Mouse (Mus musculus) forebrain, embryonic 15.5 days (tissue): ENCODE results near the gene Gzmk. TPM values are rescaled to one million over a fixed set of nuclear protein-coding genes. Genes with fewer than 3 reads are reported as not detected.

Experiments used
- ATAC-seq: fragments of 200-750 bp; cut with Nextera tagmentation; replicated peaks from 2 replicates; pipeline ENCODE4 v1.8.0; 2017; ENCODE audit warnings: mild to moderate bottlenecking, moderate TSS enrichment, moderate library complexity
- H3K27ac ChIP-seq: fragments of 300-500 bp; sonication (generic); replicated peaks from 2 replicates; pipeline ENCODE4 v1.5.1; 2015; ENCODE audit warnings: mild to moderate bottlenecking, inconsistent platforms
- H3K27me3 ChIP-seq: fragments of 300-500 bp; sonication (generic); 2 replicates; pipeline ENCODE4 v1.6.1; 2015; ENCODE audit warnings: inconsistent platforms
- H3K36me3 ChIP-seq: fragments of 300-500 bp; sonication (generic); 2 replicates; pipeline ENCODE4 v1.6.1; 2015; ENCODE audit warnings: mild to moderate bottlenecking, inconsistent platforms
- H3K4me1 ChIP-seq: fragments of 300-500 bp; sonication (generic); 2 replicates; pipeline ENCODE4 v1.6.1; 2015; ENCODE audit warnings: inconsistent platforms
- H3K4me2 ChIP-seq: fragments of 300-500 bp; sonication (generic); replicated peaks from 2 replicates; pipeline ENCODE4 v1.6.1; 2015; ENCODE audit warnings: mild to moderate bottlenecking, inconsistent platforms
- H3K4me3 ChIP-seq: fragments of 300-500 bp; sonication (generic); 2 replicates; pipeline ENCODE4 v1.5.1; 2015; ENCODE audit warnings: mild to moderate bottlenecking, inconsistent platforms
- H3K9ac ChIP-seq: fragments of 300-500 bp; sonication (generic); replicated peaks from 2 replicates; pipeline ENCODE4 v1.6.1; 2015; ENCODE audit warnings: mild to moderate bottlenecking, inconsistent platforms
- H3K9me3 ChIP-seq: fragments of 300-500 bp; sonication (generic); 2 replicates; pipeline ENCODE4 v1.6.1; 2016; ENCODE audit warnings: inconsistent platforms
- WGBS: fragments of 180-500 bp; shearing (Covaris S2); methylation state at CpG from one replicate; pipeline ENCODE4 v1.1.7; 2015; ENCODE audit warnings: mixed read lengths; 5-methylcytosine and 5-hydroxymethylcytosine counted together
- polyA plus RNA-seq: library from polyadenylated mRNA; unstranded; fragments of >200 nt; fragmentation: Nextera tagmentation; extraction: Ambion mirVana; gene quantifications from 2 replicates; pipeline ENCODE4 v1.2.1, GENCODE M21; 2015

Gene Gzmk
- polyA plus RNA-seq, 1 experiment from 2014 or later: 0.19 TPM

DNA sequence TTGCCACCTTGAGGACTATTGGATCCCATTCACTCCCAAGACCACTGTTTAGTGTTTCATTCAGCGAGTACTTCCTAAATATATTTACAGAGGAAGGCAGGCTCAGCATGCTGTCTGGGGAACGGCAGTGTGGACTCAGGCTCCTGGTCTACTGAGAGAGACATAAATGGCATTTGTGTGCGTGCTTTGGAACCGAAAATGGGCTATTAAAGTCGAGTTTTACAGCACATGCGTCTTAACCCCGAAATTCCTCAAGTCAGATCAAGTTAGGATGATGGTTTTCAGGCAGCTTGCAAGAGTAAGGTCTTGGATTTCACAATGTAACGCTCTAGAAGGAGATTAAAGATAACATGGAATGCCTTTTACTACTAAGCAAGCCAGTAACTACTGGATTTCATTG lies 25.0 kb downstream of the Gzmk start:
- Histone ChIP-seq H3K9me3 (no peaks in the 10 kb centered on the region), H3K27me3 (no peaks in the 10 kb centered on the region), H3K4me2 (no peak overlapping the region), H3K27ac (no peak overlapping the region), H3K4me3 (no peak overlapping the region), H3K9ac (no peak overlapping the region), H3K36me3 (no peaks in the 10 kb centered on the region), H3K4me1 (no peaks in the 10 kb centered on the region)
- 85% methylated on average over 8 of the region's 8 CpGs for WGBS
- ATAC-seq: no peak

DNA sequence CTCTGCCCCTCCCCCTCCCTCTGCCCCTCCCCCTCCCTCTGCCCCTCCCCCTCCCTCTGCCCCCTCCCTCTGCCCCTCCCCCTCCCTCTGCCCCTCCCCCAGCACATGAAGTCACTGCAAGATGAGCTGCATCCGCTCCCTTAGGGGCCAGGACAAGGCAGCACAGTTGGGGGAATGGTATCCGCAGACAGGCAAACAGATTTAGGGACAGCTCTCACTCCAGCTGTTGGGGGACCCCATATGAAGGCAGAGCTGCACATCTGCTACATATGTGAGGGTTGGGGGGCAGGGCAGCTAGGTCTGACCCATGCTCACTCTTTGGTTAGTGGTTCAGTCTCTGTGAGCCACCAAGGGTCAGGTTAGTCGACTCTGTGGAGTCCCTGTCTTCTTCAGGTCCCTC lies 26.4 kb downstream of the Gzmk start:
- Histone ChIP-seq H3K9me3 (no peaks in the 10 kb centered on the region), H3K27me3 (no peaks in the 10 kb centered on the region), H3K4me2 (no peak overlapping the region), H3K27ac (no peak overlapping the region), H3K9ac (no peak overlapping the region), H3K4me3 (no peak overlapping the region), H3K36me3 (no peaks in the 10 kb centered on the region), H3K4me1 (no peaks in the 10 kb centered on the region)
- no peak for ATAC-seq
- WGBS: 70% methylated on average over 3 of the region's 3 CpGs

DNA sequence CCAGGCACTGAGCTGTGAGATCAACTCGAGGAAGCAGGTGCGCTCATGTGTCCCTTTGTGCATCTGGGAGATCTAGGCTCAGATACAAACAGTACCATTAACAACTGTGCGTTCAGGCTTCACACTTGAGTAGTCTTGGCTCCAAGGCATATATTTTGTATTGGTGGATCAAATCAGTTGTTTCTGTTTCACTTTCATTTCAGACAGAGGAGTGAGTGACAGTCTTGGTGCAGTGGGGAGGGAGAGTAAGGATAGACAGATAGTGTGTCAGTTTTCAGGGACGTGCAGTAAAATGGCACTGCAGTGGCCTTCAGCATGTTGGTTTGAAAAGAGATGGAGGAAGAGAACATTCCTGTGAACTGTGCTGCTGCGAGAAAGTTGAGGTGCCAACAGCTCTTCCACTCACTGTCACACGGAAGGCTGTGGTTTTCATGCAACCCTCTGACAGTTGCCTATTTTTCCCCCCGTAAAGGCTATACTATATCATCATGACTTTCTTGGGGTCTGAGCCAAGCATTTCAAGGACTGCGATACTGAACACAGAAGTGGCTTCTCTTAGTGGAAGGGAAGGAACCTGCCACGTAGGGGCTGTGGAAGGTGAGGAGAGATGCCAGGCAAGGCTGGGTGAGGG lies 27.7 kb downstream of the Gzmk start:
- no peaks in the 10 kb centered on the region for H3K9me3 ChIP-seq
- H3K27me3 ChIP-seq: no peaks in the 10 kb centered on the region
- H3K4me3 ChIP-seq: no peak overlapping the region
- no peaks in the 10 kb centered on the region for H3K4me1 ChIP-seq
- WGBS: 84% methylated on average over 9 of the region's 9 CpGs
- H3K4me2 ChIP-seq: no peak overlapping the region
- H3K27ac ChIP-seq: no peak overlapping the region
- no peak for ATAC-seq
- no peaks in the 10 kb centered on the region for H3K36me3 ChIP-seq
- no peak overlapping the region for H3K9ac ChIP-seq

DNA sequence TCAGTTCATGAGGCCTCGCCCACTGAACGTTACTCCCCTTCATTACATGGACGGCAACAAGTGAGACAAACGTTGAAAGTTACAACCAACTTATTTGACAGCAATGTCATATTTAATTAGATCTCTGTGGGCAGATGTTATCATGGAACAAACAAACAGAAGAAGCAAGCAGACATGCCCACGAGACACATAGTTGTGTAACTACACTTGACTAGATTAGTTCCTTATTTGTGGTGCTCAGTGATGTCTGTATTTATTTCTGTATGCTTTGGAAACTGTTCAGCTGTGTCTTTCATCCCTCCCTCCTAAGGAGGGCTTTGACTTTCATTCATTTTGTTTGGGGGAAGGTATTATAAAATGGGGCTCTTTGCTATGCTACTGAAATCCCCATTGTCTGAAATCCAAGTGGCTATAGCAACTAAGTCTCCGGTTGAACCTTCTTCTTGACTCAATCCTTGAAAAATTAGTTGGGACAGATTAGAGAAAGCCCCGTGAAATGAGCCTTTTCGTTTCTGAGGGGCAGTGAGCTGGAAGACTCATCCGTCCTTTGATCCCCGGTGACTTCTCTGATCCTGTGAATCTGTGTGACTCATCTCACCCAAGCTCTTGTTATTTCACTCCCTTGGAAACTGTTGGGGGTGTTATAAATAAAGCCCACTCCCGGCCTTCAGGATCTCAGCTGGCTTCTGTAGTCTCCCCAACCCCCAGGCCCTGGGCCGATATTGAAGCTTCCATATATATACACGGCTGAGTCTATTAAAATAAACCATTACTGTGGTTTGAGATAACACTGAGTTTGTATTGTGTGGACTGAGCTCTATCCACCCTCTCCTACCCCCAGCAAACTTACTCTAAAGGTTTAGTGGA lies 28.7 kb downstream of the Gzmk start:
- H3K9ac ChIP-seq: no peak overlapping the region
- no peak overlapping the region for H3K27ac ChIP-seq
- no peak overlapping the region for H3K4me3 ChIP-seq
- H3K4me1 ChIP-seq: no peaks in the 10 kb centered on the region
- WGBS: 58% methylated on average over 13 of the region's 13 CpGs
- no peak for ATAC-seq
- no peak overlapping the region for H3K4me2 ChIP-seq
- no peaks in the 10 kb centered on the region for H3K9me3 ChIP-seq
- H3K27me3 ChIP-seq: no peaks in the 10 kb centered on the region
- H3K36me3 ChIP-seq: no peaks in the 10 kb centered on the region

DNA sequence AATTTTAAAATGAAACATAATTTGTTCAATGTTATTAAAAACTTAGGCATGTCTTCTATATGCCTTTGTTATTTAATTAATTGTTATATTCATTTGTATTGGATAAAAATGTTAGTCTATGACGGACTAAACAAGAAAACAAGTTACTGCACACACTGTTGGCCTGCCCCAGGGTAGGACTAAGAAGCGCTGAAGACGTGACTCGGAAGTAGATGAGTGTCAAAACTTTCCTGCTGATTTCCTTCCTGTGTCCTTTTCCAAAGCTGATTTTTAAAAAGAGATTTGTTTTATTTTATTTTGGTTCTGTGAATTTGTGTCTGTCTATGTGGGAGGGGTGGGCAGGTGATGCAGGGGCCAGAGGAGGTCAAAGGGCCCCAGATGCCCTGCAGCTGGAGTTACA lies 42.0 kb downstream of the Gzmk start:
- no peak for ATAC-seq
- no peaks in the 10 kb centered on the region for H3K36me3 ChIP-seq
- H3K27me3 ChIP-seq: no peaks in the 10 kb centered on the region
- H3K9me3 ChIP-seq: no peaks in the 10 kb centered on the region
- H3K27ac ChIP-seq: no peak overlapping the region
- no peak overlapping the region for H3K4me3 ChIP-seq
- H3K9ac ChIP-seq: no peak overlapping the region
- H3K4me1 ChIP-seq: no peaks in the 10 kb centered on the region
- WGBS: 86% methylated on average over 4 of the region's 4 CpGs
- H3K4me2 ChIP-seq: no peak overlapping the region

DNA sequence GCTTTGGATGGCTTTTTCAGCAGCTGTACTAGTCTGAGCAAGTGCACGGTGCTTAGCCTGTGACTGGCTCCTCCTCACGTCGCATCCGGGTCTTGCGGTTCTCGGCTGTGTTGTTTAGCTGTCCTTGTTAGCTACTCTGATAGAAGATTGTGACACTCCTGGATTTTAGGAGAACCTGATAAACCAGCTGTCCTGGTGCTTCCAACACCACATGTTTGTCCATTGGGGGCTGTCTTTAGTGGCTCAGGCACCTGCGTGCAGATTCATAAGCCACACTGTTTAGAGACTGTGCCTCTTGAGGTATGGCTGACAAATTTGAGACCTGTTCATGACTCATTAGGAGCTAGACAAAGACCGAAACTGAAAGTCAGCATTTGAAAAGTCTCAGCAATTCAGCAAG lies 42.4 kb downstream of the Gzmk start:
- H3K9ac ChIP-seq: no peak overlapping the region
- no peaks in the 10 kb centered on the region for H3K36me3 ChIP-seq
- H3K27me3 ChIP-seq: no peaks in the 10 kb centered on the region
- no peak overlapping the region for H3K4me2 ChIP-seq
- H3K9me3 ChIP-seq: no peaks in the 10 kb centered on the region
- H3K4me3 ChIP-seq: no peak overlapping the region
- no peak for ATAC-seq
- WGBS: 95% methylated on average over 8 of the region's 8 CpGs
- no peak overlapping the region for H3K27ac ChIP-seq
- H3K4me1 ChIP-seq: no peaks in the 10 kb centered on the region

DNA sequence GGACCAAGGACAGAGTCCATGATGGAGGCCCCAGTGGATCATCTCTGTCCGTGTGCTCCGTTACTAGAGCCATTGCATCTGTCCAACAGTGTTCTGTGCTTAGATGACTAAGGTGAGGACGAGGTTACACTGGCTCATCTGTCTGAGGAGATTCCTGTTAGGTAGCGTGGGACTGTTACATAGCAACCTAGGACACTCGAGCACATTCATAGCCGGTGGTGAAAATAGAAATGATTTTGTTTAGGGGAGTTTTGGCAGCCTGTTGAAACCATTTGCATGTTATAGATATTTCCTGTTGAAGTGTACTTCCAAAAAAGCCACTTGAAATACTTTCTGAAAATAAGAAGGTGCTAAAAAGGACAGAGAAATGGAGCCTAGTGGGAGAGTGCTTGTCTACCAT lies 51.5 kb downstream of the Gzmk start:
- no peak overlapping the region for H3K4me2 ChIP-seq

DNA sequence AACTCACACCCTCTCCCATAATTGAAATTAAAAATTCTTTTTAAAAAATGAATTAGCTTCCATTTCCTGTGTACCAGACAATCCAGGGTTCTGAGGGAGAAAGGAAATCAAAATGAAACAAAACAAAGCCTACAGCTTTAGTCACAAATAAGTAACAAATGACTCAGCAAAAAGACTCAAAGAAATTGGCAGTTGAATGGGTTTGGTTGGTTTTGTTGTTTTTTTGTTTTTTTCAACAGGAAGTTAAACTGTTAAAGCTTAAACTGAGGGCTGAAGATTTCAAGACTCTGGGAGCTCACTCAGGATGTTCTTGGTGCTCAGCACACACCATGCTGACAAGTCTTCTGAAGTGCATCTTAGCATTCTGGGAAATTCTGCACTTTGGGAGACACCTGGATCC lies 55.5 kb downstream of the Gzmk start:
- Histone ChIP-seq H3K9me3 (no peaks in the 10 kb centered on the region), H3K4me2 (no peak overlapping the region), H3K27ac (no peak overlapping the region), H3K9ac (no peak overlapping the region), H3K27me3 (no peaks in the 10 kb centered on the region), H3K4me1 (no peaks in the 10 kb centered on the region), H3K4me3 (no peak overlapping the region), H3K36me3 (no peaks in the 10 kb centered on the region)
- ATAC-seq: no peak

More for the DNA sequence above, 51.5 kb downstream of the Gzmk start:
- Histone ChIP-seq H3K4me3 (no peak overlapping the region), H3K27ac (no peak overlapping the region), H3K36me3 (no peaks in the 10 kb centered on the region), H3K27me3 (no peaks in the 10 kb centered on the region), H3K9ac (no peak overlapping the region), H3K9me3 (no peaks in the 10 kb centered on the region), H3K4me1 (no peaks in the 10 kb centered on the region)
- 91% methylated on average over 6 of the region's 6 CpGs for WGBS
- ATAC-seq: no peak

DNA sequence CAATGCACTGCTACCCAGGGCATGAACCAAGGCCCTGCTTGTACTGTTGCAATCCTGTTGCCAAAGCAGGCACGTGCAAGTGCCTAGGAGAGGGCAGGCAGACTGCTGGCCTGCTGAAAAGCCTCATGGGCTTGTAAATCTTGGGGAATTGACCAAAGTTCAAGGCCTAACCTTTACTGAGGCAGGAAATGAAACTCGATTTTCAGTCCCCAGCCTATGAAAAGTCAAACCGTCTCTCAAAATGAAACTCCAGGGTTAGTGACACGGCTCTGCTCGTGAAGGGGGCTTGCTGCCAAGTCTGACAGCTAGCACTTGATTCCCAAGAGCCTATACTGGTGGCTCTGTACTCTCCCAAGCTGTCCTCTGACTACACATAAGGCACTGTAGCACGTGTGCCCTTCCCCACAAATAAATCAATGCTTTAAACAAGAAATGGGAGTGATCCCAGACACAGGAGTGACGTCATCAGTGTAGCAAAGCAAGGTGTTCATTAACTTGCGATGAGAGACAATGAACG lies 57.6 kb downstream of the Gzmk start:
- no peak for ATAC-seq
- WGBS: 82% methylated on average over 9 of the region's 9 CpGs
- Histone ChIP-seq H3K27me3 (no peaks in the 10 kb centered on the region), H3K27ac (no peak overlapping the region), H3K36me3 (no peaks in the 10 kb centered on the region), H3K9ac (no peak overlapping the region), H3K9me3 (no peaks in the 10 kb centered on the region), H3K4me1 (no peaks in the 10 kb centered on the region), H3K4me2 (no peak overlapping the region), H3K4me3 (no peak overlapping the region)

DNA sequence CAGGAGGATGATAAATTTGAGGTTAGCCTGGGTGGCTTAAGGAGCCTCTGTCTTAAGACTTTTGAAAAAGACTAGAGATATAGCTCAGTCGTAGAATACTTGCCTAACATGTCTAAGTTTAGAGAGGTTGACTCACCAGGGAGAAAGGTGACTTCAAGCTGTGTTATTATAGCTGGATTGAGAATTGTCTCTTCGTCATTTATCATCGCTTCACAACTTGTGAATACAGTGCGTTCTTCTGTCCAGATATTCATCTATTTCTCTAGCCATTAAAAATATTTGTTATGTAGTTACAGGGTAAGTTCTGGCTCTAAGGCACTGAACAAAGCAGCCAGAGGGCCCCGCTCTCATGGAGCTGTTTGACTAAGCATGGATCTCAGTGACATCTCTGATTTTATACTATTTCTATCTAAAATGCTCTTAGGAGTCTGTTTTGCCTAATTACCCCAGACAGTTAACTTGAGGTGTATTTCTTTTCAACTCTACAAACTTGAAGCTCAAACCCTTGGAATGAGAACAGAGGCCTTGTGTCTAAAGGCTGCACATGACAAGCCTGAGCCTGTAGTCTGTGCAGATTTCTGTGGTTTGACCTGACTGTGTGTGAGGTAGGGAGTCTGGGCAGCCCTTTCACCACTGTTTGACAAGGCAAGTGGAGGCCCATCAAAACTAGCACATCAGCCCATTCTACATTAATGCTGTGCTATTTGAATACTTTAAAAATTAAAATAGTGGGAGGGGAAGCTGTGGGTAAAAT lies 61.3 kb downstream of the Gzmk start:
- WGBS: 90% methylated on average over 5 of the region's 5 CpGs
- Histone ChIP-seq H3K9ac (no peak overlapping the region), H3K9me3 (no peaks in the 10 kb centered on the region), H3K4me1 (no peaks in the 10 kb centered on the region), H3K4me2 (no peak overlapping the region), H3K27ac (no peak overlapping the region), H3K4me3 (no peak overlapping the region), H3K36me3 (no peaks in the 10 kb centered on the region), H3K27me3 (no peaks in the 10 kb centered on the region)
- ATAC-seq: no peak

DNA sequence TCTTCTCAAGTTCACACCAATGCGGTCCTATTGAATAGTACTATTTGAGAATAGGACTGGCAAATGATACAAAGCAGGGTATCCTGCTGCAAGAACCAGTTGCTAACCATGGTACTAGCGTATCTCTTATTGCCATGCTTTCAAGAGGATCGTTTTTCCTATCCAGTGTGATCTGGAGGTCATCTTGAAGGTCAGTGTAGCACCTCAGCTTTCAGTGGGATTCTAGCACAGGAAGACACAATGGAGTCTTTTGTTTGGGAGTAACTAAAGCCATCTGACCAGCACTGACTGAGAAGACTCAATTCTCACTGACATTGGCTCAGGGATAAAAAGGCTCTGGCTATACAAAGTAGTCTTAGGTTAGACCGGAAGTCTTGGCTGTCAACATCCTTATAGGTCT lies 74.2 kb downstream of the Gzmk start:
- Histone ChIP-seq H3K4me1 (no peaks in the 10 kb centered on the region), H3K27me3 (no peaks in the 10 kb centered on the region), H3K9ac (no peak overlapping the region), H3K9me3 (no peaks in the 10 kb centered on the region), H3K4me2 (no peak overlapping the region), H3K27ac (no peak overlapping the region), H3K4me3 (no peak overlapping the region), H3K36me3 (no peaks in the 10 kb centered on the region)
- 83% methylated on average over 4 of the region's 4 CpGs for WGBS
- no peak for ATAC-seq

DNA sequence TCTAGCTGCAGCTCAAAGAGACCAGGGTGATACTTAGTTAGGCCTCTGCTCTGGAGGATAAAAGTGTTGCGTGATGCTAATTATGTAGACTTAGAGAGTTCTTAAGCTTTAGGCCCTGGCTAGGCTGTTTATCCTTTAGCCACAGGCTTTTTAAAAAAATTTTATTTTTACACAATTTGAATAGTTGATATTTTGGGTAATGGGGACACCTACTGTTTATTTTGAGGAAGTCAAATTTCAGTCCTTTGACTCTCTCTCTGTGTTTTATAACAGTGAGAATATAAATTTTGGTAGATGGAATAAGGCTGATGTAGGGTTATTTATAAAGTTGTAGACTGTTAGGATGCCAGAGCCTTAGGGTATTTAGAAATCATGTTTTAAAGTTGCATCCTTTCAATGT lies 86.1 kb downstream of the Gzmk start:
- no peak overlapping the region for H3K9ac ChIP-seq
- no peaks in the 10 kb centered on the region for H3K36me3 ChIP-seq
- ATAC-seq: no peak
- no peak overlapping the region for H3K4me3 ChIP-seq
- H3K9me3 ChIP-seq: no peaks in the 10 kb centered on the region
- 94% methylated on average over 1 of the region's 1 CpGs for WGBS
- no peaks in the 10 kb centered on the region for H3K4me1 ChIP-seq
- H3K27ac ChIP-seq: no peak overlapping the region
- H3K4me2 ChIP-seq: no peak overlapping the region
- H3K27me3 ChIP-seq: no peaks in the 10 kb centered on the region
